Mouse (Mus musculus) CD4-positive, CD25-positive, alpha-beta regulatory T cell, adult 9 weeks (primary cell): ENCODE results near the gene G2e3. TPM values are rescaled to one million over a fixed set of nuclear protein-coding genes. Genes with fewer than 3 reads are reported as not detected.

Source experiments
- polyA plus RNA-seq: library from polyadenylated mRNA; unstranded; fragments of 100-300 nt; shearing (Covaris generic); gene quantifications from one replicate; pipeline ENCODE4 v1.2.1, GENCODE M21; 2017

Gene G2e3
- polyA plus RNA-seq: 20.7 TPM

DNA sequence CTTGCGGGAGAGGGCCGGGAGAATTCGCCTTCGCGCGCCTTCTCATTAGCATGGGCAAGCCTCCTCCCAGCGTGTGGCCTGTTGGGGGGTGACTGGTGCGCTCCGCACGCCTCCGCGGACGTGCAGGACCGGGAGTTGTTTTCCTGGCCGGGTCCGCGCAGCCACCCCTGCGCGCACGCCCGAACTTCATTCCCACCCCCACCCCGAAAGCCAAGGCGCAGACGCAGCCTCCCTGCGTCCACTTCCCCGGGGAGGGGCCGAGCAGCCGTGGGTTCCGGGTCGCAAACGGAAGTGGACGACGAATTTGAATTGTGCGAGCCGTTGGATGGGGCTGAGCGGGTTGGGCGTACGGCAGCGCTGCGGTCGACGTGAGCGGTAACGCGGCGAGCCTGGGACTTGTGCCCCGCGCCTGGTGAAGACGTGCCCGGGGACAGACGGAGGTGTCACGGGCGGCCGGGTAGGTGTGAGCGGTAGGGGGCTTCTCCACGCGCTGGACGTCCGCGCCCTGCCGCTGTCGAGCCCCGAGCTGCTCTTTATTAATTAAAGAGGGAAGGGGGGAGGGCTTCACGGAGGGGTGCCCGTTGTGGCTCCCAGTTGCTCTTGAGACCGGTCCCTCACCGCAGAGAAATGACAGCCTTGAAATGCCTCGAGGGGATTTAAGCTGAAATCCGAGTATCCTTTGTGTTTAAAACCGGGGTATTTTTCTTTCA, at the start of gene G2e3:
Gene G2e3 (plus strand): TSS at position 74 of the 710 bp plus-strand sequence.

DNA sequence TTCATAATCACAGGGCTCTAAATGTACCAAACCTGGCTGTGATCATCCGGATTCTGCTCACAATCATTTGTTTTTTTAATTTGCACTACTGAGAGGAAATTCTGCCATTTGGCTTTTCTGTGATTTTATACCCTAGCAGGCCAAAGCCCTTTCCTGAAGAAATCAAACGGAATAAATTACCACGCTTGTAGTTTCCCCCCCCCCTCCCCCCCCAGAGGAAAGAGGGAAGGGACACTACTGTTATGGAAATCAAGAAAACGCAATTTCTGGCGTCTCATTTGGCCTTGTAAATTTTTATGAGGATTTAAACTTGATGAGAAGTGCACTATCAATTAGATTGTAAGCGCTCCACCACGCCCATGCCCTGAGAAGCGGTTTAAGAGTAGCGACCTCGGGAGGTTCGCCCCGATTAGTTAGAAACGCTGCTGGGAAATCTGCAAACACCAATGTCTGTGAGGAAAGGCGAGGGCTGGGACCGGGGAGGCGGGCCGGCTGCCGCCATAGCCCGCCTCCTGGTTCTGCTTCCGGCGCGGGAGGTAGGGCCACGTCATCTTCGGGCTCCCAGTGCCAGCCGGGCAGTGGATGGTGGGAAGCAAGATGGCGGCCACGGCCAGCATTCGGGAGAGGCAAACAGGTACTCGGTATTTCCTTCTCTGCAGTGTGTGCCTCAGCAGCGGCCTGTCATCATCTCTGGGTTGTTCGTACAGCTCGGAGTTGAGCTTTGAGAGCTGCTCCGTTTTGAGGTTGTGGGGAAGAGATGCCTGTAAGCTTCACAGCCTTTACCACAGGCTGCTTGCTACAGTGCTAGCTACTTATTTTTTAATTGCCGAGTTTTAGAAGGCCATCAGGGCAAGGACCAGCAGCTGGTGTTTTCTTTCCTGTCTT, 29.4 kb downstream of the G2e3 start, which contains the start of gene Scfd1:
Gene Scfd1 (plus strand): TSS at position 508 of the 885 bp plus-strand sequence.

Other genes starting within 250 kb of the G2e3 start
- 91.2 TPM for gene Scfd1, start 29.4 kb downstream of the G2e3 start, polyA plus RNA-seq
- 1.4 TPM for gene Coch, start 245.3 kb downstream of the G2e3 start, polyA plus RNA-seq